Mouse (Mus musculus) heart, embryonic 13.5 days (tissue): ENCODE results near the gene Izumo4. TPM values are rescaled to one million over a fixed set of nuclear protein-coding genes. Genes with fewer than 3 reads are reported as not detected.

ENCODE experiments used
- ATAC-seq: fragments of 200-750 bp; cut with Nextera tagmentation; 2 replicates; pipeline ENCODE4 v1.8.0; 2017; ENCODE audit warnings: moderate TSS enrichment; ENCODE audit not compliant: insufficient number of reproducible peaks, low FRiP score, low TSS enrichment; ENCODE audit errors: extremely low read depth
- H3K27ac ChIP-seq: fragments of 300-500 bp; sonication (generic); replicated peaks from 2 replicates; pipeline ENCODE4 v1.5.1; 2015; ENCODE audit warnings: moderate library complexity, mild to moderate bottlenecking, inconsistent platforms
- H3K27me3 ChIP-seq: fragments of 300-500 bp; sonication (generic); replicated peaks from 2 replicates; pipeline ENCODE4 v1.6.1; 2015; ENCODE audit warnings: mild to moderate bottlenecking, inconsistent platforms
- H3K36me3 ChIP-seq: fragments of 300-500 bp; sonication (generic); 2 replicates; pipeline ENCODE4 v1.6.1; 2015; ENCODE audit warnings: mild to moderate bottlenecking, inconsistent platforms
- H3K4me1 ChIP-seq: fragments of 300-500 bp; sonication (generic); 2 replicates; pipeline ENCODE4 v1.6.1; 2015; ENCODE audit warnings: inconsistent platforms
- H3K4me2 ChIP-seq: fragments of 300-500 bp; sonication (generic); 2 replicates; pipeline ENCODE4 v1.6.1; 2015; ENCODE audit warnings: inconsistent platforms, mild to moderate bottlenecking, moderate library complexity
- H3K4me3 ChIP-seq: fragments of 300-500 bp; sonication (generic); 2 replicates; pipeline ENCODE4 v1.5.1; 2015; ENCODE audit warnings: moderate library complexity, mild to moderate bottlenecking, inconsistent platforms
- H3K9ac ChIP-seq: fragments of 300-500 bp; sonication (generic); 2 replicates; pipeline ENCODE4 v1.6.1; 2015; ENCODE audit warnings: inconsistent platforms, mild to moderate bottlenecking, moderate library complexity
- H3K9me3 ChIP-seq: fragments of 300-500 bp; sonication (generic); 2 replicates; pipeline ENCODE4 v1.6.1; 2016; ENCODE audit warnings: inconsistent platforms
- WGBS: fragments of 180-500 bp; shearing (Covaris S2); methylation state at CpG from one replicate; pipeline ENCODE4 v1.1.7; 2015; ENCODE audit warnings: mixed read lengths; 5-methylcytosine and 5-hydroxymethylcytosine counted together
- polyA plus RNA-seq: library from polyadenylated mRNA; unstranded; fragments of >200 nt; fragmentation: Nextera tagmentation; extraction: Ambion mirVana; gene quantifications from 2 replicates; pipeline ENCODE4 v1.2.1, GENCODE M21; 2015

Gene Izumo4
- polyA plus RNA-seq, 1 experiment from 2014 or later: 12.7 TPM

DNA sequence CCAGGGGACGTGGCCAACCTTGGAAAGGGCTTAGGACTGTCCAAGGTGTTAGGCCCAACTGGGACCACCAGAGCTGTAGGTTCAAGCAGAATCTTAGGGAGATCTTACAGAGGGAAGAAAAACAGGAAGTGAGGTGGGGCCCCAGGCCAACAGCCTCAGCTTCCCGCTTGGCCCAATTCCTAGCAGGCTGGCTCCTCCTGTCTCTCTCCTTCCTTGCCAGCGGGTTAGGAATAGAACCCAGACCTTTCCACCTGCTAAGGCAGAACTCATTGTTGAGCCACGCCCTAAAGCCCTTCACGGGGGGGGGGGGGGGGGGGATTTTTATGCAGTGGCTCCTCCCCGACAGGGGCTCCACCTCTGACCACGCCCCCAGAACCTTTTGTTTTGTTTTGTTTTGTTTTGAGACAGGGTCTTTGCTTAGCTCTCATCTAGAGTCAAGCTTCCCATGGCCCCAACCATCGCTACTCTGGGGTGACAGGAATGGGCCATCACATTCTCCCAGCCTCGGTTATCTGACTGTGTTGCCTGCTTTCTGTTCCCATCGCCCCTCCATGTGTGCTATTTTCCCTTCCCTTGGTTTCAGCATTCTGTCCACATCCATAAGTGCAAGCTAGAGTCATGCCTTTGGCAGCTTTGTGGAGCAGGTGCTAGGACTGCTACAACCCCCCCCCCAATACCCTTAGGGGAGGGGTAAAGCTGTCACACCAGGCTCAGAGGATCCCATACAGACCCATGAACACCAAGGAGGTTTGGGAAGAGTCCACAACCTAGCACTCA, 23.2 kb upstream of the Izumo4 start:
- Histone ChIP-seq H3K27me3 (no peaks in the 10 kb centered on the region), H3K9ac (peak overlapping the region; percentile 93), H3K4me3 (peak overlapping the region; percentile 100), H3K27ac (peak overlapping the region; percentile 100), H3K36me3 (peaks cover 12% of the 10 kb centered on the region; the same call in 1 of the 2 replicates), H3K9me3 (no peaks in the 10 kb centered on the region), H3K4me1 (peaks cover 52% of the 10 kb centered on the region), H3K4me2 (peak overlapping the region; percentile 97)
- no peak for ATAC-seq
- 47% methylated on average over 9 of the region's 10 CpGs for WGBS

DNA sequence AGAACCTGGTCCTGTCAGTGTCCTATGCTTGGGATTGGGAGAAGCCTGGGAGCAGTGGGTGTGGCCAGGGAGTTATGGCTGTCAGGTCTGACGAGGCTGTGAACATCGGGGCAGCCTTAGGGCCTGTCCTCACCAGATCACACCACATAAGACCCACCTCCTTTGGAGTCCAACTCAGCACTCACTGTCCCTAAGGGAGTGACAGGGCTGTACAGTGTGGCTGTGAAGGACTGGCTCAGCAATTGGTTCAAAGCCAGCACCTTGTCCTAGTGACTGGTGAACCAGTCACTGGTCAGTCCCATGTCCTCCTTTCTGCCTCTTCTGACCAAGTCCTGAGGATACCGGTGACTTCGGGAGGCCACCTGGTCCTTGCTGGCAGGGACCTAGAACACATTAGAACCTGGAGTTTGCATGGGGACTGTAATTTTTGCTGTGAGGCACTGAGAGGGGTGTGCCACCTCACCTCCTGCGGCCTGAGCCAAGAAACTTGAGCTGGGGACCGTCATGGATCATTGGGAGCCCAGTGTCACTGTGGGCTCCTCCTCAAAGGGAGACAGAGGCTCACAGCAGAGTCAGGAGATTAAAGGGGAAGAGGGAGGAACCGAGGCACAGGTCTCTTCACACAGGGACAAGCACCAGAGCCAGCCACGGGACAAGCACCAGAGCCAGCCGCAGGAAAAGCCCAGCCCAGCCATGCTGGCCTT, 22.3 kb upstream of the Izumo4 start:
- H3K4me1 ChIP-seq: peaks cover 43% of the 10 kb centered on the region
- H3K9me3 ChIP-seq: no peaks in the 10 kb centered on the region
- H3K4me2 ChIP-seq: peak overlapping the region; percentile 97; the same call in 1 of the 2 replicates
- H3K9ac ChIP-seq: peak overlapping the region; percentile 24; the same call in 1 of the 2 replicates
- ATAC-seq: no peak
- peak overlapping the region; percentile 100 for H3K27ac ChIP-seq
- no peak overlapping the region for H3K4me3 ChIP-seq
- WGBS: 51% methylated on average over 9 of the region's 9 CpGs
- H3K27me3 ChIP-seq: no peaks in the 10 kb centered on the region
- H3K36me3 ChIP-seq: peaks cover 17% of the 10 kb centered on the region

DNA sequence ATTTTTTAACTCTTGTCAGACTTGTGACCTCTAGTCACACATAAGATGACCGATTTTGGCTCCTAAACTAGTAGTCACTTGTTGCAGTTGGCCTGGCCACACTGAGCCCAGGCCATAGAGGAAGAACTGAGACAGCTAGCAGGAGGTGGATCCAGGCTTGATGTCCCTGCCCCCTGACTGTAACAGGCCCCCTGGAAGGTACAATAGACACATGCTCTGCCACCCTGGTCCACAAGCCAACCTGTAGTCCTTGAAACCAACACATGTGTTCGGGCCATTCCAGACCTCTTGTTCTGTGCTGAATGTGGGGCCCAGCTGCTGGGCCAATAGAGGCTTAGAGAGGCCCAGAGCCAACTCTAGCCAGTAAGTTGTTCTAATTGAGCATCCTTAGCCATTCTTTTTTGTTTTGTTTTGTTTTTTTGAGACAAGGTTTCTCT, 21.7 kb upstream of the Izumo4 start:
- Histone ChIP-seq H3K9ac (0 out of 2 replicates have a peak overlapping the region, but pooled peaks have one; percentile 24), H3K4me1 (peaks cover 42% of the 10 kb centered on the region), H3K36me3 (peaks cover 23% of the 10 kb centered on the region), H3K4me2 (peak overlapping the region; percentile 9; the same call in 1 of the 2 replicates), H3K4me3 (no peak overlapping the region), H3K27me3 (no peaks in the 10 kb centered on the region), H3K9me3 (no peaks in the 10 kb centered on the region), H3K27ac (peak overlapping the region; percentile 100)
- ATAC-seq: no peak
- WGBS: 73% methylated on average over 2 of the region's 2 CpGs

DNA sequence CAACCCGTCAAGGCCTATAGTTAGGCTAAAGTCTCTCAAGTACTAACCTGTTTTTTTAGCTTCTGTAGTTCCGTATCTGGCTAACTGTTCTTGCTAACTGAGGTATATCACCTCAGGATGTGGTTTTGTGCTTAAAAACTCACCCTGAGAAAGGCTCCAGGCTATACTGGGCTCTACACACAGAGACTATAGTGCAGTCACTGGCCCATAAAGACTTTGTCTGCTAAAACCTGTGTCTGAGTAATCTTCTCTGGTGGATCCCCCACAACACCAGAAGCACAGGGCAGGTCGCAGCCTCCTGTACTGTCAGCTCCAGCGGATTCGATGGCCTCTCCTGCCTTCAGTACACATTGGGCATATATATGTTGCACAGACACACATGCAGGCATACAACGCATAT, 20.0 kb upstream of the Izumo4 start:
- 90% methylated on average over 6 of the region's 6 CpGs for WGBS
- H3K4me2 ChIP-seq: no peak overlapping the region
- peaks cover 40% of the 10 kb centered on the region for H3K36me3 ChIP-seq
- peaks cover 41% of the 10 kb centered on the region for H3K4me1 ChIP-seq
- no peak overlapping the region for H3K9ac ChIP-seq
- H3K4me3 ChIP-seq: no peak overlapping the region
- no peak overlapping the region for H3K27ac ChIP-seq
- no peaks in the 10 kb centered on the region for H3K27me3 ChIP-seq
- ATAC-seq: no peak
- no peaks in the 10 kb centered on the region for H3K9me3 ChIP-seq

DNA sequence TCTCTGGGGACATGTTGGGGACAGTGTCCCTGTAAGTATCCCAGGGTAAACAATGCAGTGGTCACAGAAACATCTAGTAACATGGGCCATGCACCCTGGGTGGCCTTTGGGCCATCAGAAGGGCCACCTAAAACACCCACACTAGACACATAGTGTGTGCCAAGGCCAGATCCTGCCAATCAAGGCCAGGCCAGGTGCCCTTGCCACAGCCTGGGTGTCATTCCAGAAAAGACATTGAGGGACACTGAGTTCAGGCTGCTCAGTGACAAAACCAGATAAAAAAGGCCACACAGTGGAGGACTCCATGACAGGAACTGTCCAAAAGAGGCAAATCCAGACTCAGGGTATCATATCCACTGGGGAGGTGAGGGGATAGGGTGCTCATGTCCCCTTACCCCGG, 18.3 kb upstream of the Izumo4 start:
- Histone ChIP-seq H3K9ac (no peak overlapping the region), H3K36me3 (peaks cover 51% of the 10 kb centered on the region), H3K27me3 (no peaks in the 10 kb centered on the region), H3K4me2 (no peak overlapping the region), H3K27ac (no peak overlapping the region), H3K9me3 (no peaks in the 10 kb centered on the region), H3K4me3 (no peak overlapping the region), H3K4me1 (peaks cover 25% of the 10 kb centered on the region)
- ATAC-seq: no peak
- 90% methylated on average over 1 of the region's 1 CpGs for WGBS

DNA sequence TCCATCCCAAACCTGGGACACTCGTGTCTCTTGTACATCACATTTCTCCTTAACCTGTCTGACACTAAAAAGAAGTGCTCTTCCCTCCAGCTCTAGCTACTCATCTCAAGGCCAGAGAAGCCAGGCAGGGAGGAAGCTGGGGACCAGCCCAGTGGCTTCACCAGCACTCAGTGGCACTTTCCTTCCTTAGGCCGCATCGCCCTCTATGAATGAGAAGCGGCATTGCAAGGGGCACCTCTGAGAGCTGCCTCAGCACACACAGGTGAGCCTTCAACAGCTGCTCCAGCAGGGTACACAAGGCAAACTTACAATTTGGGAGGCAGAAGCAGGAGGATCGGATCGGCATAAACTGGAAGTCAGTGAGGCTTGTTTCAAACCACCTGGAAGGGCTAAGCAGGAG, 17.8 kb upstream of the Izumo4 start:
- WGBS: 65% methylated on average over 6 of the region's 6 CpGs
- H3K27me3 ChIP-seq: no peaks in the 10 kb centered on the region
- 0 out of 2 replicates have a peak overlapping the region, but pooled peaks have one; percentile 16 for H3K9ac ChIP-seq
- no peaks in the 10 kb centered on the region for H3K9me3 ChIP-seq
- H3K36me3 ChIP-seq: peaks cover 57% of the 10 kb centered on the region
- H3K4me2 ChIP-seq: no peak overlapping the region
- H3K27ac ChIP-seq: 0 out of 2 replicates have a peak overlapping the region, but pooled peaks have one; percentile 4
- H3K4me3 ChIP-seq: no peak overlapping the region
- ATAC-seq: 0 out of 2 replicates have a peak, but pooled peaks have one; percentile 24
- peaks cover 19% of the 10 kb centered on the region for H3K4me1 ChIP-seq

DNA sequence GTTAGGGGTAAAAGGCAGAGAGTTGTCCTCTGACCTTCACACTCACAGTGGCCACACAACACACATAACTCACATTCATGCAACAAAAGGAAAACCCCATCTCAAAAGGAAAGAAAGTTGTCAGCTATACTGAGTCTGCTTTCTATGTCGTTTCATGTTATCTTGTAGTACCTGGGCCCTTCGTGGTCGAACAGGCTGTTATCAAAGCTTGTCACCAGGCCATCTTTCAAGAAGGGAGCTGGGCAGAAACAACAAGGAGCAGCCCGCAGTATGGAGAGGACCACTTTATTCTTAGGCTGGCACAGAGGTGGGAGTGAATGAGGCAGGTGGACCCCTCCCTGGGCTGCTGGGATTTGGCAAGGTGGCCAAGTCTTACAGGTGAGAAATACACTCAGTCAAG, 17.0 kb upstream of the Izumo4 start:
- H3K4me3 ChIP-seq: no peak overlapping the region
- H3K4me2 ChIP-seq: no peak overlapping the region
- H3K27ac ChIP-seq: 0 out of 2 replicates have a peak overlapping the region, but pooled peaks have one; percentile 4
- H3K27me3 ChIP-seq: no peaks in the 10 kb centered on the region
- no peak for ATAC-seq
- H3K36me3 ChIP-seq: peaks cover 65% of the 10 kb centered on the region
- H3K4me1 ChIP-seq: peaks cover 12% of the 10 kb centered on the region
- 43% methylated on average over 4 of the region's 4 CpGs for WGBS
- H3K9me3 ChIP-seq: no peaks in the 10 kb centered on the region
- H3K9ac ChIP-seq: no peak overlapping the region

DNA sequence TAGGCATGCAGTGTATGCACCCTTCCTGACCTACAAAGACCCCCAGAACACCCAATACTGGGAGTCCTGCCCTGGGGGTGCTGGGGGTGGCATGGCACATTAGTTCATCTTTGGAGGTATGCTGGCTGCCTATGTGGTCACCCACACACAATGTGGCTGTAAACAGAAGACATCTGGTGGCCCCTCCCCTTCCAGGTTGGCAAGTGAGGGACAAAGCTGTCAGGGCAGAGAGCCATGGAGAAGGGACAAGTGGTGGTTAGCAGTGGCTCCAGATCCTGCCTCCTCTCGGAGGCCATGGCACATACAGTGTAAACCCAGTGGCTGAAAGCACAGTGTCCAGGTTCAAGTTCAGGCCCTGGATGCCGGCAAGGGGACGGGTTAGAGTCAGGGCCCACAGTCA, 15.4 kb upstream of the Izumo4 start:
- Histone ChIP-seq H3K27ac (no peak overlapping the region), H3K36me3 (peaks cover 81% of the 10 kb centered on the region), H3K9ac (no peak overlapping the region), H3K4me3 (no peak overlapping the region), H3K4me1 (peaks cover 8% of the 10 kb centered on the region), H3K9me3 (no peaks in the 10 kb centered on the region), H3K27me3 (no peaks in the 10 kb centered on the region), H3K4me2 (no peak overlapping the region)
- 89% methylated on average over 3 of the region's 3 CpGs for WGBS
- no peak for ATAC-seq

DNA sequence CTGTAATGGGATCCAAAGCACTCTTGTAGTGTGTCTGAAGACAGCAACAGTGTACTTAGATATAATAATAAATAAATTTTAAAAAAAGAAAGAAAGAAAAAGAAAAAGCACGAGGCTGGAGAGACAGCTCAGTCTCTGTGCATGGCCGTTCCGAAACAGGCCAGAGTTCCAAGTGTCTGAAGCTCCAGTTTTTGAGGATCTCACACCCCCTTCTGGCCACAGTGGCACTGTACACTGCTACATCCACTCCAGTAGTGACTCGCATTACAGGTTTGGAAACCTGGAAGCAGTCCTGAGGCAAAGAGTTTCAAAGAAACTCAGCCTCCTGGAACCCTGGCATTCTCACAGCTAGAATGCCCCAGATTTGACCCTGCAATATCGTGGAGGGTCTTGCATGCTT, 14.1 kb upstream of the Izumo4 start:
- no peak overlapping the region for H3K4me2 ChIP-seq
- no peak overlapping the region for H3K9ac ChIP-seq
- 51% methylated on average over 5 of the region's 5 CpGs for WGBS
- no peak overlapping the region for H3K4me3 ChIP-seq
- H3K27ac ChIP-seq: no peak overlapping the region
- no peak for ATAC-seq
- H3K36me3 ChIP-seq: peaks cover 87% of the 10 kb centered on the region
- H3K4me1 ChIP-seq: peaks cover 10% of the 10 kb centered on the region
- H3K27me3 ChIP-seq: no peaks in the 10 kb centered on the region
- H3K9me3 ChIP-seq: no peaks in the 10 kb centered on the region

DNA sequence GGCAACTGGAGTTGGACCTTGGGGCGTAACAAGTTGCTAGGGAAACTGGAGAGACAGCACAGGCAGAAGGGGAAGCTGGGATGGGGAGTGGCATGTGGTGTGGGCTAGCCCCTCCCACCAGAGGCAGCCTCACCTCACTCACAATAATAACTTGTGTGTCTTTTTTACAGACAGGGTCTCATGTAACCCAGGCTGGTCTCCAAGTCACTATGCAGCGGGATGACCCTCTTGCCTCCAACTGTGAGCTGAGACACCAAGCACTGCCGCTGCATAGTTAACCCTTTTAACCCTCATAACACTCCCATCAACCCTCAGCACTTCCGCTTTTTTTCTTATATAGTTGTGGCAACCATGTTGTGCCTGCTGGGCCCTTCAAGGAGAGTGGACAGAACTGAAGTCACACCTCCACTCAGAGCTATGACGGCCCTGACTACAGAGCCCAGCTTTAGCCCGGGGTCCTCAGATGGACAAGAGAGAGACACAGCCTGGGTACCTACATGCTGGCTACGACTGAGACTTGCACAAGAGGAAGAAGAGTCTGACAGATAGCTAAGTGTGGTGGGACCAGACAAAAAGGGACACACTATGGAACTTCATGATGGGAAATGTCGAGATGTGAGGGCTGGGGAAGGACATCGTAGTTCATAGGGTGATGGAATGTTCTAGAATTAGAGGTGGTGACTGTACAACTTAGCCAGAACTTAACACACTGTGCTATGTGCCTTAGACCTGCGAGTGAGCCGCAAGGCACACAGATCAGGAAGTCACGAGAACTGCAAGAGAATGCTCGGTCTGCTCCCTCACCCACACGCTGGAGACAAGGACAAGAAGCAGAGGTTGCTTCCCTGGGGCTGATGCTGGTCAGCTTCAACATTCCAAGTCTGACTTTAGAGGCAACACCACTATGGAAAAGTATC, 9.5 kb upstream of the Izumo4 start:
- no peaks in the 10 kb centered on the region for H3K9me3 ChIP-seq
- H3K4me1 ChIP-seq: peaks cover 35% of the 10 kb centered on the region
- 76% methylated on average over 14 of the region's 14 CpGs for WGBS
- peaks cover 68% of the 10 kb centered on the region for H3K36me3 ChIP-seq
- peak overlapping the region; percentile 33; the same call in 1 of the 2 replicates for H3K9ac ChIP-seq
- no peak overlapping the region for H3K4me2 ChIP-seq
- peak overlapping the region; percentile 15; the same call in 1 of the 2 replicates for H3K27ac ChIP-seq
- ATAC-seq: no peak
- no peak overlapping the region for H3K4me3 ChIP-seq
- H3K27me3 ChIP-seq: no peaks in the 10 kb centered on the region
